Mouse (Mus musculus) lung, embryonic 15.5 days (tissue): Measurements from ENCODE around the gene Tamm41. TPM values are rescaled to one million over a fixed set of nuclear protein-coding genes. Genes with fewer than 3 reads are reported as not detected.

ENCODE experiments used
- ATAC-seq: fragments of 200-750 bp; cut with Nextera tagmentation; 2 replicates; pipeline ENCODE4 v1.8.0; 2017; ENCODE audit warnings: moderate number of reproducible peaks, borderline replicate concordance; ENCODE audit not compliant: low FRiP score, low TSS enrichment; ENCODE audit errors: extremely low read depth
- H3K27ac ChIP-seq: fragments of 300-500 bp; sonication (generic); 2 replicates; pipeline ENCODE4 v1.5.1; 2015; ENCODE audit warnings: moderate library complexity, mild to moderate bottlenecking, inconsistent platforms
- H3K27me3 ChIP-seq: fragments of 300-500 bp; sonication (generic); 2 replicates; pipeline ENCODE4 v1.6.1; 2015; ENCODE audit warnings: inconsistent platforms
- H3K36me3 ChIP-seq: fragments of 300-500 bp; sonication (generic); 2 replicates; pipeline ENCODE4 v1.6.1; 2015; ENCODE audit warnings: inconsistent platforms
- H3K4me1 ChIP-seq: fragments of 300-500 bp; sonication (generic); 2 replicates; pipeline ENCODE4 v1.6.1; 2015; ENCODE audit warnings: inconsistent platforms
- H3K4me2 ChIP-seq: fragments of 300-500 bp; sonication (generic); 2 replicates; pipeline ENCODE4 v1.6.1; 2015; ENCODE audit warnings: inconsistent platforms, mild to moderate bottlenecking, moderate library complexity
- H3K4me3 ChIP-seq: fragments of 300-500 bp; sonication (generic); 2 replicates; pipeline ENCODE4 v1.5.1; 2015; ENCODE audit warnings: mild to moderate bottlenecking, inconsistent platforms
- H3K9ac ChIP-seq: fragments of 300-500 bp; sonication (generic); 2 replicates; pipeline ENCODE4 v1.6.1; 2015; ENCODE audit warnings: inconsistent platforms
- H3K9me3 ChIP-seq: fragments of 300-500 bp; sonication (generic); 2 replicates; pipeline ENCODE4 v1.6.1; 2016; ENCODE audit warnings: inconsistent platforms
- WGBS: fragments of 180-500 bp; shearing (Covaris S2); methylation state at CpG from one replicate; pipeline ENCODE4 v1.1.7; 2015; 5-methylcytosine and 5-hydroxymethylcytosine counted together
- polyA plus RNA-seq: library from polyadenylated mRNA; unstranded; fragments of >200 nt; fragmentation: Nextera tagmentation; extraction: Ambion mirVana; gene quantifications from 2 replicates; pipeline ENCODE4 v1.2.1, GENCODE M21; 2015

The Tamm41 gene
- polyA plus RNA-seq, 1 experiment from 2014 or later, result 62.2 TPM

DNA sequence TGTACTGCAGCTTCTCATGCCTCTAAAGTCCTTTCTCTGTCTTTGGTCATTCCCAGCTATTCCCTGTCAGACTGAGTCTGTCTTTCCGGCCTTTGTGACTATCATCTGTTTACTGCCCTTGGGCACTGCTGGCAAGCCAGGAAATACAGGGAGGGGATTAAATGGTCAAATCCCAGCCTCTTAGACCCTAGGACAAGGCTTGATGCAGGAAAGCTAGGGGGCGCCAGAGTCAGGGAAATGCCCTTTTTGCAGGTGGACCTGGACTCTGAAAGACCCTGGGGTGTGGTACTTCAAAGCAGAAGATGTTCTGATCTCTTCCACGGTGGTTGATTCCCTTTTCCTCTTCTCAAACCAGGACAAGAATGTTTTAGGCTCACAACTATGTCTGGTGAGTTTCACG lies 11.3 kb upstream of the Tamm41 start:
- H3K9ac ChIP-seq, result no peak overlapping the region
- no peaks in the 10 kb centered on the region for H3K27me3 ChIP-seq
- 16% methylated on average over 4 of the region's 4 CpGs for WGBS
- no peaks in the 10 kb centered on the region for H3K36me3 ChIP-seq
- H3K9me3 ChIP-seq, result no peaks in the 10 kb centered on the region
- no peaks in the 10 kb centered on the region for H3K4me1 ChIP-seq
- no peak overlapping the region for H3K4me3 ChIP-seq
- no peak overlapping the region for H3K4me2 ChIP-seq
- H3K27ac ChIP-seq, result no peak overlapping the region
- no peak for ATAC-seq

- Histone ChIP-seq H3K36me3 (no peaks in the 10 kb centered on the region), H3K27ac (no peak overlapping the region), H3K27me3 (no peaks in the 10 kb centered on the region), H3K4me2 (no peak overlapping the region), H3K9me3 (no peaks in the 10 kb centered on the region), H3K9ac (no peak overlapping the region), H3K4me1 (no peaks in the 10 kb centered on the region), H3K4me3 (no peak overlapping the region)
- ATAC-seq, result no peak
- WGBS, result 35% methylated on average over 2 of the region's 2 CpGs
These were observed 10.1 kb upstream of the Tamm41 start for GRCm38 (mm10) chr6:115047816-115048215.

DNA sequence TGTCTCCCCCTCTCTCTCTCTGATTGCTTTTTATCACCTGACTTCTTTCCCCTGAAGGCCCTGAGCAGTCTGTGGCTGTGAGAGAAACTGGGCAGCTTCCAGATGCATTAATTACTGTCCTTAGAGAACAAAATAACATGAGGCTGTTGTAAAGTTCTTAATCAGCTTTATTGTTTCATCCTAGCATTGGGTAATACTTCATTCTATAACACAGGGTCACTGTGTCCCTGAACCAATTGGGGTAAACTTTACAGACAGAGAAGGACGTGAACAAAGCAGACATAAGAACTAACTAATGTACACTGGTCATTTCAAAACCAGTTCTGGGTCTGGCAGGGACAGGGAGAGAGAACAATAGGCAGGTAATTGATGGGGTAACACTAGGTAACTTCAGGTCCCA lies 8.4 kb upstream of the Tamm41 start:
- H3K9ac ChIP-seq, result no peak overlapping the region
- no peaks in the 10 kb centered on the region for H3K9me3 ChIP-seq
- no peak overlapping the region for H3K4me3 ChIP-seq
- 67% methylated on average over 1 of the region's 1 CpGs for WGBS
- ATAC-seq, result no peak
- H3K4me1 ChIP-seq, result 0 out of 2 replicates have a peak, but pooled peaks cover 7% of the 10 kb centered on the region
- no peak overlapping the region for H3K27ac ChIP-seq
- no peaks in the 10 kb centered on the region for H3K36me3 ChIP-seq
- no peaks in the 10 kb centered on the region; the same call in 1 of the 2 replicates for H3K27me3 ChIP-seq
- H3K4me2 ChIP-seq, result no peak overlapping the region

GRCm38 (mm10) chr6:115044709-115045108 lies 7.0 kb upstream of the Tamm41 start:
- Histone ChIP-seq H3K4me2 (no peak overlapping the region), H3K4me3 (no peak overlapping the region), H3K27ac (no peak overlapping the region), H3K36me3 (no peaks in the 10 kb centered on the region), H3K4me1 (0 out of 2 replicates have a peak, but pooled peaks cover 7% of the 10 kb centered on the region), H3K9ac (no peak overlapping the region), H3K27me3 (no peaks in the 10 kb centered on the region; the same call in 1 of the 2 replicates), H3K9me3 (no peaks in the 10 kb centered on the region)
- WGBS, result 32% methylated on average over 1 of the region's 1 CpGs
- no peak for ATAC-seq

GRCm38 (mm10) chr6:115043657-115044500 lies 6.2 kb upstream of the Tamm41 start:
- Histone ChIP-seq H3K27ac (no peak overlapping the region), H3K4me3 (no peak overlapping the region), H3K9me3 (no peaks in the 10 kb centered on the region), H3K9ac (no peak overlapping the region), H3K4me2 (no peak overlapping the region), H3K36me3 (no peaks in the 10 kb centered on the region), H3K4me1 (0 out of 2 replicates have a peak, but pooled peaks cover 7% of the 10 kb centered on the region), H3K27me3 (no peaks in the 10 kb centered on the region; the same call in 1 of the 2 replicates)
- ATAC-seq, result no peak
- WGBS, result 68% methylated on average over 14 of the region's 14 CpGs

- WGBS, result 12% methylated on average over 10 of the region's 10 CpGs
- Histone ChIP-seq H3K4me2 (no peak overlapping the region), H3K9ac (no peak overlapping the region), H3K27ac (no peak overlapping the region), H3K4me3 (no peak overlapping the region), H3K4me1 (0 out of 2 replicates have a peak, but pooled peaks cover 7% of the 10 kb centered on the region), H3K27me3 (no peaks in the 10 kb centered on the region; the same call in 1 of the 2 replicates), H3K36me3 (no peaks in the 10 kb centered on the region), H3K9me3 (no peaks in the 10 kb centered on the region)
- ATAC-seq, result no peak
These were observed 4.9 kb upstream of the Tamm41 start for GRCm38 (mm10) chr6:115042609-115043008.

DNA sequence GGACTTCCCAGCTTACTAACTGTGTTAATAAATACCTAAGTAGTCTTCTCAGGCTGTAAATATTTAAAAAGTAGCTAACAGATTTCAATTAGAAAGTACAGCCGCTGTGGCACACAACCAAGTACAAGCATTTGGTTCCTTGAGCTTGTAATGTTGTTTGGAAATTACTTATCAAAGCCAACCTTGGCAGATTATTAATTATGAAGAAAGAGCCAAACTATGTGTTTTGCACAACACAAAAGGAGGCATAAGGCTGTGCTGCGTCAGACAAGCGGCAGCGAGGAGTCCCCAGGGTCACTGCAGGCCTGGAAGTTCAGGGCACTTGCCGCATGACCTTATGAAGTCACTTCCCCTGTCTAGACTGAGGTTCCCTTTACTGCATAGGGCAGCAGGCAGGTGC lies 4.2 kb downstream of the Tamm41 start:
- Histone ChIP-seq H3K4me1 (peaks cover 16% of the 10 kb centered on the region), H3K27ac (no peak overlapping the region), H3K9me3 (no peaks in the 10 kb centered on the region), H3K9ac (no peak overlapping the region), H3K36me3 (peaks cover 42% of the 10 kb centered on the region), H3K4me3 (no peak overlapping the region), H3K27me3 (no peaks in the 10 kb centered on the region), H3K4me2 (no peak overlapping the region)
- no peak for ATAC-seq
- WGBS, result 91% methylated on average over 5 of the region's 5 CpGs

DNA sequence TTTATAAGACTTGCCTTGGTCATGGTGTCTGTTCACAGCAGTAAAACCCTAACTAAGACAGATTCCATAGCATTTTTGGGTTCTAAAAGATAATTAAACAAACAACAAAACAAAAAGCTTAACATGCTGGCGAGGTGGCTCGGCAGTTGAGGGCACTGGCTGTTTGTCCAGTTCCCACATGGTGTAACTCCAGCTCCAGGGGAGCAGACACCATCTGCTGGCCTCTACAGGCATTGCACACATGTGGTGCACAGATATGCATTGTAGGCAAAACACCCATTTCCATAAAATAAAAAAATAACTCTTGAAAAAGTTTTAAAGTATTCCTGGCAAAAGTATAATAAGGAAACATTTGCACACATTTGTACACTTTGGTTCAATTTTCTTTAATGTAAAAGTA lies 7.6 kb downstream of the Tamm41 start:
- Histone ChIP-seq H3K4me2 (no peak overlapping the region), H3K36me3 (peaks cover 53% of the 10 kb centered on the region), H3K9me3 (no peaks in the 10 kb centered on the region), H3K4me1 (no peaks in the 10 kb centered on the region), H3K9ac (no peak overlapping the region), H3K27ac (no peak overlapping the region), H3K4me3 (no peak overlapping the region), H3K27me3 (no peaks in the 10 kb centered on the region)
- no peak for ATAC-seq
- 78% methylated on average over 2 of the region's 2 CpGs for WGBS

DNA sequence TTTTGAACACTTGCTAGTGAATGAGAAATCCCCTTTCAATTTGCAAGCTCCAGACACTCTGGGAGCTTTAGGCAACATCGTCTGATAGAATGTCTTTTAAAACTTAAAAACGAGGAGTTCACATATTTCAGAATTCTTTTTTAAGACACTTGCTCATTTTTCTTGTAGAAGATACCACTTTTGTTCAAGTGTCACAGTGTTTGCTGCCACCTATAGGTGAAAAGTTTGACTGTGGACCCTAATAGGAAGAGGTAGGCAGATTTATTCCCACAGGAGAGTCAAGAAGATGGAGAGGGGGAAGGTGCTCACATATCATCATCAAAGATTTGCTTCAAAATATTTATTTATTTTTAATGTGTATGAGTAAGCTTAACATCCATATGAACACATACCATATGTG lies 8.4 kb downstream of the Tamm41 start:
- H3K4me2 ChIP-seq, result no peak overlapping the region
- no peaks in the 10 kb centered on the region for H3K9me3 ChIP-seq
- WGBS, result 61% methylated on average over 2 of the region's 2 CpGs
- no peaks in the 10 kb centered on the region for H3K4me1 ChIP-seq
- no peak overlapping the region for H3K4me3 ChIP-seq
- H3K36me3 ChIP-seq, result peaks cover 58% of the 10 kb centered on the region
- no peak for ATAC-seq
- H3K27me3 ChIP-seq, result no peaks in the 10 kb centered on the region
- H3K27ac ChIP-seq, result no peak overlapping the region
- no peak overlapping the region for H3K9ac ChIP-seq

- no peaks in the 10 kb centered on the region for H3K9me3 ChIP-seq
- no peaks in the 10 kb centered on the region for H3K27me3 ChIP-seq
- no peak overlapping the region for H3K4me2 ChIP-seq
- no peaks in the 10 kb centered on the region for H3K4me1 ChIP-seq
- peaks cover 58% of the 10 kb centered on the region for H3K36me3 ChIP-seq
- ATAC-seq, result no peak
- WGBS, result 84% methylated on average over 14 of the region's 14 CpGs
- H3K27ac ChIP-seq, result no peak overlapping the region
- H3K4me3 ChIP-seq, result no peak overlapping the region
- no peak overlapping the region for H3K9ac ChIP-seq
These were observed 10.1 kb downstream of the Tamm41 start for GRCm38 (mm10) chr6:115027485-115027992.

- H3K4me3 ChIP-seq, result no peak overlapping the region
- no peaks in the 10 kb centered on the region for H3K27me3 ChIP-seq
- H3K36me3 ChIP-seq, result peaks cover 43% of the 10 kb centered on the region
- WGBS, result 85% methylated on average over 9 of the region's 9 CpGs
- no peak overlapping the region for H3K27ac ChIP-seq
- H3K4me2 ChIP-seq, result no peak overlapping the region
- H3K4me1 ChIP-seq, result no peaks in the 10 kb centered on the region
- no peaks in the 10 kb centered on the region for H3K9me3 ChIP-seq
- H3K9ac ChIP-seq, result no peak overlapping the region
- no peak for ATAC-seq
These were observed 14.8 kb downstream of the Tamm41 start for GRCm38 (mm10) chr6:115022876-115023275.

- ATAC-seq, result no peak
- Histone ChIP-seq H3K27ac (no peak overlapping the region), H3K9ac (no peak overlapping the region), H3K36me3 (peaks cover 26% of the 10 kb centered on the region; the same call in 1 of the 2 replicates), H3K9me3 (no peaks in the 10 kb centered on the region), H3K4me3 (no peak overlapping the region), H3K27me3 (no peaks in the 10 kb centered on the region), H3K4me2 (no peak overlapping the region), H3K4me1 (no peaks in the 10 kb centered on the region)
- WGBS, result 87% methylated on average over 13 of the region's 13 CpGs
These were observed 22.2 kb downstream of the Tamm41 start for GRCm38 (mm10) chr6:115015461-115015860.
